ENCODE assay signal across 8 mouse cellular contexts in the genomic region with DNA sequence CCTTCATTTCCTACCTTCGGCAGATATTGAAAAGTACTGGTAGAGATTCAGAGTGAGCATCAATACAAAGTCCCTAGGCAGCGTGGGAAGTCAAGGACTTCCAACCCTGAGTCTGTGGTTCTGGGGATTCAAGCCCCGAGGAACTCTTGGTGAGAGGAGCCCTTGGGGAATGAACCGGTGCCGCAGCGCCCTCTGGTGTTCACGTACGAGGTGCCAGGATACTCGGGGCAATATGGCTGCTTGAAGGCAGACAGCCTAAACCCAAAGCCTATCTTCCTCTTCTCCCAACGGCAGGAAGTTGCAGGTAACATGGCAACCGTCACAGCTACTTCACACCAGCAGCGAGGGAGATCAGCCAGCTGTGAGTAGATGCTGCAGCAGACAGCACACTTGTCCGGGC.
DNase-seq lines count a peak whose midpoint lies in the region; ATAC-seq and TF ChIP-seq lines count a peak whose summit lies in the region.

No protein-coding gene starts in this region.

- H3K36me3 ChIP-seq in forebrain, embryonic 13.5 days (ENCODE audit: poor library complexity, severe bottlenecking): no peaks in the 10 kb centered on the region
- no peaks in the 10 kb centered on the region for H3K36me3 ChIP-seq in lung, embryonic 14.5 days (ENCODE audit: insufficient read depth)

- no peak overlapping the region for H3K27ac ChIP-seq in forebrain, embryonic 13.5 days
- H3K27ac ChIP-seq in lung, embryonic 14.5 days (ENCODE audit: low read depth): no peak overlapping the region

- WGBS in forebrain, embryonic 13.5 days: 9% methylated on average over 13 of the region's 13 CpGs
- WGBS in lung, embryonic 14.5 days: 7% methylated on average over 13 of the region's 13 CpGs

- TF ChIP-seq CTCF in lung, embryonic 14.5 days (IDR thresholded peaks at IDR 0.05; ENCODE audit: low read depth): peak; percentile 96

- no peak overlapping the region for H3K4me3 ChIP-seq in forebrain, embryonic 13.5 days
- H3K4me3 ChIP-seq in lung, embryonic 14.5 days (ENCODE audit: low read depth, low read length): peak overlapping the region; percentile 5; the same call in 1 of the 2 replicates

- peak; percentile 70; the same call in 1 of the 2 replicates for ATAC-seq in forebrain, embryonic 13.5 days
- ATAC-seq in hematopoietic stem cell, adult 5-6 weeks (replicated peaks in 1 of 2; ENCODE audit: insufficient read depth in 1 of 2, low FRiP score in 2 of 2, low TSS enrichment in 1 of 2, low read depth in 1 of 2, poor library complexity in 2 of 2, severe bottlenecking in 2 of 2): peak; percentile 77 to 81
- ATAC-seq in lung, embryonic 14.5 days (ENCODE audit: insufficient read depth): no peak

- H3K27me3 ChIP-seq in forebrain, embryonic 13.5 days: peaks cover 41% of the 10 kb centered on the region
- no peaks in the 10 kb centered on the region for H3K27me3 ChIP-seq in lung, embryonic 14.5 days (ENCODE audit: insufficient read depth, low read length)

- H3K4me2 ChIP-seq in forebrain, embryonic 13.5 days: peak overlapping the region; percentile 29; the same call in 1 of the 2 replicates
- H3K4me2 ChIP-seq in lung, embryonic 14.5 days: peak overlapping the region; percentile 54

- DNase-seq in ES-CJ7 (ENCODE audit: low read depth, low spot score): peak; percentile 85
- peak; percentile 7 for DNase-seq in c-Kit-positive CD71-positive TER-119-positive erythroid progenitor cells, embryonic 14.5 days (ENCODE audit: low spot score)
- DNase-seq in layer of hippocampus, adult 8-10 months (ENCODE audit: low spot score in 2 of 2): peak; percentile 50 to 88
- peak; percentile 92 for DNase-seq in lung, embryonic 14.5 days
- peak; percentile 29 for DNase-seq in retina, adult 2 months (ENCODE audit: low read depth, low spot score)
- DNase-seq in yolk sac, embryonic 10.5 days (ENCODE audit: low spot score): peak; percentile 68

- no peaks in the 10 kb centered on the region for H3K9me3 ChIP-seq in forebrain, embryonic 13.5 days (replicated peaks)
- no peaks in the 10 kb centered on the region for H3K9me3 ChIP-seq in lung, embryonic 14.5 days (ENCODE audit: low read depth, low read length)

- peaks cover 17% of the 10 kb centered on the region for H3K4me1 ChIP-seq in forebrain, embryonic 13.5 days
- no peaks in the 10 kb centered on the region; the same call in 1 of the 2 replicates for H3K4me1 ChIP-seq in lung, embryonic 14.5 days (ENCODE audit: insufficient read depth)

- no peak overlapping the region for H3K9ac ChIP-seq in forebrain, embryonic 13.5 days
- H3K9ac ChIP-seq in lung, embryonic 14.5 days: no peak overlapping the region

Comparison
In these comparisons a context has a peak if more than half of its experiments do, and no peak if none do; other contexts are left out.
1. DNase-seq: peak in every context shown above with its lines; median percentile 92 in lung, embryonic 14.5 days; 85 in ES-CJ7; 69 in layer of hippocampus, adult 8-10 months; 68 in yolk sac, embryonic 10.5 days; 29 in retina, adult 2 months; 7 in c-Kit-positive CD71-positive TER-119-positive erythroid progenitor cells, embryonic 14.5 days.